Mouse (Mus musculus) hindbrain, embryonic 10.5 days (tissue): Measurements from ENCODE around the gene Gtf2f1. TPM values are rescaled to one million over a fixed set of nuclear protein-coding genes. Genes with fewer than 3 reads are reported as not detected.

Experiments
- DNase-seq: peaks from one replicate; pipeline ENCODE4 v3.0.0-alpha.2; 2017; ENCODE audit warnings: low spot score
- H3K27ac ChIP-seq: fragments of 300-500 bp; sonication (generic); 2 replicates; pipeline ENCODE4 v1.5.1; 2016; ENCODE audit warnings: mild to moderate bottlenecking, moderate library complexity
- H3K27me3 ChIP-seq: fragments of 300-500 bp; sonication (generic); 2 replicates; pipeline ENCODE4 v1.6.1; 2016; ENCODE audit warnings: mild to moderate bottlenecking; ENCODE audit not compliant: poor library complexity, insufficient read depth, severe bottlenecking
- H3K36me3 ChIP-seq: fragments of 300-500 bp; sonication (generic); 2 replicates; pipeline ENCODE4 v1.6.1; 2016; ENCODE audit warnings: mild to moderate bottlenecking, moderate library complexity
- H3K4me1 ChIP-seq: fragments of 300-500 bp; sonication (generic); replicated peaks from 2 replicates; pipeline ENCODE4 v1.6.1; 2016; ENCODE audit warnings: mild to moderate bottlenecking
- H3K4me3 ChIP-seq: fragments of 300-500 bp; sonication (generic); 2 replicates; pipeline ENCODE4 v1.5.1; 2016; ENCODE audit warnings: mild to moderate bottlenecking, moderate library complexity
- H3K9me3 ChIP-seq: fragments of 300-500 bp; sonication (generic); 2 replicates; pipeline ENCODE4 v1.6.1; 2016; ENCODE audit warnings: mild to moderate bottlenecking, moderate library complexity
- WGBS: fragments of 180-500 bp; shearing (Covaris S2); methylation state at CpG from one replicate; pipeline ENCODE4 v1.1.7; 2016; 5-methylcytosine and 5-hydroxymethylcytosine counted together
- polyA plus RNA-seq: library from polyadenylated mRNA; unstranded; fragments of >200 nt; fragmentation: Nextera tagmentation; extraction: Ambion mirVana; gene quantifications from 2 replicates; pipeline ENCODE4 v1.2.1, GENCODE M21; 2016

Gtf2f1 gene
- polyA plus RNA-seq, 1 experiment from 2014 or later, result 71.0 TPM

DNA sequence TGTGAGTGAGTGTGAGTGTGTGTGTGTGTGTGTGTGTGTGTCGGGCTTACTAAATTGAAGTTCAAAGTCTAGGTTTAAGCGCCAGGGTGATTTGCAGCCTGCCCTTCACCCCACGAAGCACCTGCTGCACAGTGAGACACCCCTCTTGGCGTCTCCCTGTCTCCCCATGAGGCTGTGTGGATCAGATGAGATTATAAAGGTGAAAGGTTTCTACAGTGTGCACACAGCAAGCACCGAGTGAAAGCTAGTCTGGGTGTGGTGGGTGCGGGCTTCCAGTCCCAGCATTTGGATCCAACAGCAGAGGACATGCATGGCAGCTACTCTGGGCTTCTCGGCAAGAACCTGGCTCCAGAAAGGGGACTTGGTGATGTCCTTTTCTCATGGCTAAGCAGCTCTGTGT lies 30.0 kb downstream of the Gtf2f1 start:
- no peak for DNase-seq
- H3K36me3 ChIP-seq, result no peaks in the 10 kb centered on the region
- H3K27ac ChIP-seq, result no peak overlapping the region
- H3K4me3 ChIP-seq, result no peak overlapping the region
- WGBS, result 82% methylated on average over 7 of the region's 7 CpGs
- H3K9me3 ChIP-seq, result no peaks in the 10 kb centered on the region
- H3K27me3 ChIP-seq, result no peaks in the 10 kb centered on the region
- H3K4me1 ChIP-seq, result no peaks in the 10 kb centered on the region

DNA sequence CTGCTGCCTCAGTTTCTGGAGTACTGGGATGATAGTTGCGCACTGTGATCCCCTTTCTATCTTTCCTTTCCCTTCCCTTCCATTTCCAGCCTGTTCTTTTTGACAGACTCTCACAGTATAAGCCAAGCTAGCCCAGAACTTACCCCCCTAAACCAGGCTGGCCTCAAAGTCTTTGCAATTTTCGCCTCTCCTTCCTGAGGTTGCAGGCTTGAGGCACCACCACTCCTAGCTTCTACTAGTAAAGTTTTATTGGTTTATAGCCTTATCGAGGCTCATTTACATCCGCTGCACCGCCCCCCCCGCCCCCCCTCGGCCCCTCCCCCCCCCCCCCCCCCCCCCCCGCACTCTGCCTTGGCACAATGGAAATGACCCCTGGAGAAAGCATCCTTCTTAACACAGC lies 31.6 kb downstream of the Gtf2f1 start:
- no peak overlapping the region for H3K27ac ChIP-seq

DNA sequence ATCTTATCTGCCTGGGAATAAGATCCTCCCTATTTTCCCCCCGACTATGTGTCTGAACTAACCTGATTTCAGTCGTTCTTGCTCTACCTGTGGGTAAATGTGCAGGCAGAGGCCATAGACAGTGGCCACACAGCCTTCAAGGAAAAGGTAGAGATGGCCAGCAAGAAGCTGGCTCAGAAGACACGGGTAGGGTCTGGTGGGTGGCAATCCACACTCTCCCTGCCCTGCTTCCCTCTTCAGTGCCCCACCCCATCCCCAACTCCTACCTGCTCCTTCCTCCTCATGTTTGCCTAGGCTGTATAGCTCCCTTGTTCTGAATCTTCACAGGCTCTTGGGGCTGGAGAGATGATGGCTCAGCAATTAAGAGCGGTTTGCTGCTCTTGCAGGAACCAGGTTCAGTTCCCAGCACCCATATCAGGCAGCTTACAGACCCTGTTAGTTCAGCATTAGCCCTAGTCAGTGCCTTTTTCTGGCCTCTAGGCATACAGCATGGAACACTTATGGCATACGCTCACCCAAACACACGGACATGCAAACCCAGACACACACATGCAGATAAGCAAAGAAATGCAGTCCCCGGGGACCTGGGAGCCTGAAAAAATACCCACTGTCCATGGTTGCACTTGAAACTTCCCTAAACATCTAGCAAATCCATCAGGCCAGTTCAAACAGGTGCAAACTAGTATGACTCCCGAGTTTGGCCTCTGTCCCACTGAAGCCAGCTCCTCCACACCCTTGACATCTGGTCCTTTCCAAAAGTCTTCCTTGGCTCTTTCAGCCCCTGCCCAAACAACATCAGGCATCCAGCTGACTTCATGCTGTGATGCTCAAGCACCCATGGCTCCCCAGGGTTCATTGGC lies 34.3 kb downstream of the Gtf2f1 start:
- 82% methylated on average over 8 of the region's 8 CpGs for WGBS
- H3K4me1 ChIP-seq, result no peaks in the 10 kb centered on the region
- no peak overlapping the region for H3K27ac ChIP-seq
- H3K9me3 ChIP-seq, result no peaks in the 10 kb centered on the region
- H3K4me3 ChIP-seq, result no peak overlapping the region
- DNase-seq, result no peak
- H3K36me3 ChIP-seq, result no peaks in the 10 kb centered on the region
- no peaks in the 10 kb centered on the region for H3K27me3 ChIP-seq

More for the DNA sequence above, 31.6 kb downstream of the Gtf2f1 start:
- DNase-seq, result no peak
- Histone ChIP-seq H3K36me3 (no peaks in the 10 kb centered on the region), H3K9me3 (no peaks in the 10 kb centered on the region), H3K4me1 (no peaks in the 10 kb centered on the region), H3K4me3 (no peak overlapping the region), H3K27me3 (no peaks in the 10 kb centered on the region)
- 37% methylated on average over 7 of the region's 8 CpGs for WGBS

DNA sequence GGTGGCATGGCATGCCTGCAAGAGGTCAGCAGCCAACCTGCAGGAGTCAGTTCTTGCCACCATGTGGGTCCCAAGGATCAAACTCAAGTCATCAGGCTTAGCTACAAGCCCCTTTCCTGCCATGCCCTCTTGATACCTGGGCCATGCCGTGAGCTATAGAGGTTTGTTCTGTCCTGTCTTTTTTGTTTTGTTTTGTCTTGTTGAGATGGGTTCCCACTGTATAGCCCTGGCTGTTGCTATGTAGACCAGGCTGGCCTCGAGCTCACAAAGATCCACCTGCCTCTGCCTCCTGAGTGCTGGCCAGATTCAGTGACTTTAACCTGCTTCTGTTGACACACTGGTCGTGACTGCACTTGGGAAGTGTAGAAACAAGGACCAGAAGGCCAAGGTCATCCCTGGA lies 35.7 kb downstream of the Gtf2f1 start:
- Histone ChIP-seq H3K27me3 (no peaks in the 10 kb centered on the region), H3K4me3 (no peak overlapping the region), H3K36me3 (no peaks in the 10 kb centered on the region), H3K9me3 (no peaks in the 10 kb centered on the region), H3K4me1 (no peaks in the 10 kb centered on the region), H3K27ac (no peak overlapping the region)
- 75% methylated on average over 3 of the region's 3 CpGs for WGBS
- no peak for DNase-seq

DNA sequence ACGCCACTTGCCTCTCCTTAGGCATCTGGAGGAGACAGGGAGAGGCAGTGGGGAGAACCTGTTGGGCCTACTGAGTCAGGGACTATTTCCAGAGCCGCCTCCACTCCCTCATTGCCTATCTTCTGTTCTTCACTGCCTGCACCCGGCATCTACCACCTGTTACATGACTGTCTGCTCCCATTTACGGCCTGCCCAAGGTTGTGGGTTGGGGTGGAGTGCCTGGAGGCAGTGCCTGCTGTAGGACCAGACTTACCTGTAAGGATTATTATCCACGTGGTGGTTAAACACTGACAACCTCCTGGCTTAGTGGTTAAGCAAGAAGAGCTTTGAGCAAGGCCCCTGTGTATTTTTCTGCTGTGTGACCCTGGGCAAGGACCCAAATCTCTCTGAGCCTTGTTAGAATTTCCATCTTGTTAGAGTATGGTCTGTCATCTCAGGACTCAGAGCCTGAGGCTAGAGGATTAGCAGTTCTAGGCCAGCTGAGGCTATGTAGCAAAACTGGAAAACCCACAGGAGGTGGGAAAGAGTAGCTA lies 36.3 kb downstream of the Gtf2f1 start:
- no peaks in the 10 kb centered on the region for H3K9me3 ChIP-seq
- 82% methylated on average over 5 of the region's 5 CpGs for WGBS
- H3K27ac ChIP-seq, result no peak overlapping the region
- no peaks in the 10 kb centered on the region for H3K36me3 ChIP-seq
- no peak overlapping the region for H3K4me3 ChIP-seq
- H3K27me3 ChIP-seq, result 0 out of 2 replicates have a peak, but pooled peaks cover 4% of the 10 kb centered on the region
- DNase-seq, result no peak
- no peaks in the 10 kb centered on the region for H3K4me1 ChIP-seq

DNA sequence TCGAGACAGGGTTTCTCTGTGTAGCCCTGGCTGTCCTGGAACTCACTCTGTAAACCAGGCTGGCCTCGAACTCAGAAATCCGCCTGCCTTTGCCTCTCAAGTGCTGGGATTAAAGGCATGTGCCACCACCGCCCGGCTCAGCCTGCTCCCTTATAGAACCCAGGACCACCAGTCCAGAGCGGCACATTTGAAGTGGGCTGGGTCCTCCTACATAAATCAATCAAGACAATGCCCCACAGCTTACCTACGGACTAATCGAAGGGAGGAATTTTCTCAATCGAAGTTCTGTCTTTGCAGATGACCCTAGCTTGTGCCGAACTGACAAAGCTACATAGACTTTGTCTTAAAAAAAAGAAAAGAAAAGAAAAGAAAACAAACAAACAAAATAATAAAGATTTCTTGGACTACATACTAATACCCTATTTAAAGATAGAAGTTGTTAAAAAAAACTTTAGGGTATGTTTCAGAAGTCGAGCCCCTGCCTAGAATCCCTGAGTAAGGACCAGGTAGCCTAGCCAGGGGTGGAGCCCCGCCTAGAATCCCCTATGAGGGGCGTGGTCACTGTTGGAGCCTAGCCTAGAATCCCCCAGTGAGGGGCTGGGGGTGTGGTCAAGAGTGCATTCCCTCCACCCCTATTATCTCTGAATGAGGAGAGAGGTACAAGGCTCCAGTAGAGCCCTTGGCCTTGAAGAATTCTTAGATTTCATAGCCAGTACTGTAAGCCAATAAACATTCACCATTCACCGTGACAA lies 37.0 kb downstream of the Gtf2f1 start:
- Histone ChIP-seq H3K27ac (no peak overlapping the region), H3K4me3 (no peak overlapping the region), H3K27me3 (0 out of 2 replicates have a peak, but pooled peaks cover 4% of the 10 kb centered on the region), H3K36me3 (no peaks in the 10 kb centered on the region), H3K9me3 (no peaks in the 10 kb centered on the region), H3K4me1 (no peaks in the 10 kb centered on the region)
- no peak for DNase-seq
- WGBS, result 67% methylated on average over 14 of the region's 14 CpGs

DNA sequence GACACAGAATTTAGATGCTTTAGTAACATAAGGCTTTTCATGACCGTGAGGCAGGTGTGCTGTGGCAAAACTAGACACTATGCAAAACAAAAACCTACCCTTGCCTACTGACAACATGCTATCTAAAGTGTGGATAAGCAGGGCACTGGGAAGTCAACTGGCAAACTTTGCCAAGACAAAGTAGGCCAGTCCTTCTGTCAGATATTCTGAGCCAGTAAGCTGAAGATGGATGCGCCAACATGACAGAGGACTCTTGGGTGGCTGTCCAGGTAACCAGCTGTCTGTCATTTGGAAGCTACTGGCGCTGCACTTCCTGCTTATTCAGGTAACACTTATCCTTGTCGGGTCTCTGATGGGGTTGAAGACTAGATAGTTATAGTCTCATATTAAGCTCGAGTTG lies 41.0 kb downstream of the Gtf2f1 start:
- no peaks in the 10 kb centered on the region for H3K4me1 ChIP-seq
- WGBS, result 69% methylated on average over 5 of the region's 5 CpGs

DNA sequence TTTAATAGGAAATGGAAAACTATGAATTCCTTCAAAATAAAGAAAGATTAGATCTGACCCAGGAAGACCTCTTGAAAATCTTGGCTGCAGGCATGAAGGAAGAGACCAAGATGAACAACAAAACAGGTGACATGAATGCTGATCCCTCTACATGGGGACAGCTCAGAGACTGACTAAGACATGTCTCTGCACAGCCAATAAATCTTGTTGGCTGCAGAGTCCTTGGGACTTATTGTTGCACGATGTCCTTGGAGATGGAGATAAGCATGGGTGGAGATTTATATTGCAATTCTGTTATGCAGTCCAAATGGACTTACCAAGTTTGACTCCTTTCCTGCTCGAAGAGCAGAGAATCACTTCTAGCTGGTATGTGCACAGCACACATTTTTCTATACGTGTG lies 41.8 kb downstream of the Gtf2f1 start:
- WGBS, result 70% methylated on average over 3 of the region's 3 CpGs
- Histone ChIP-seq H3K27me3 (0 out of 2 replicates have a peak, but pooled peaks cover 4% of the 10 kb centered on the region), H3K27ac (no peak overlapping the region), H3K4me1 (no peaks in the 10 kb centered on the region), H3K4me3 (no peak overlapping the region), H3K36me3 (no peaks in the 10 kb centered on the region), H3K9me3 (no peaks in the 10 kb centered on the region)
- no peak for DNase-seq

More for the DNA sequence above, 41.0 kb downstream of the Gtf2f1 start:
- Histone ChIP-seq H3K36me3 (no peaks in the 10 kb centered on the region), H3K27ac (no peak overlapping the region), H3K4me3 (no peak overlapping the region), H3K9me3 (no peaks in the 10 kb centered on the region), H3K27me3 (0 out of 2 replicates have a peak, but pooled peaks cover 4% of the 10 kb centered on the region)
- no peak for DNase-seq

DNA sequence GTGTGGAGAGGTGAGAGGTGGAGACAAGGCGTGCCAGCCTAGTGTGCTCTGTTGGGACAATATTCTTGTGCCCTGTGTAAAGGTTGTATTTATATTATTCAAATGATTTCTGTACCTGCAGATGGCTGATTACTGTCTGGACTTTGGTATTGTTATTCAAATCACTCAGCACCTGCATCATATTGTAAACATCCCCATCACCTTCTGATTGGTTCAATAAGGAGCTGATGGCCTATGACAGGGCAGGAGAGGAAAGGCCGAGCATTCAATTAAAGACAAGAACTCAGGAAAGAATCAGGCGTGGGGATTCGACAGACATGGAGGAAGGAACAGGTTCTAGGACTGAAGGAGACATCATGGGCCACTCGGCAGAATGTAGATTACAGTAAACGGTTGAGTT lies 47.4 kb downstream of the Gtf2f1 start:
- Histone ChIP-seq H3K4me1 (no peaks in the 10 kb centered on the region), H3K27ac (no peak overlapping the region), H3K9me3 (no peaks in the 10 kb centered on the region), H3K27me3 (no peaks in the 10 kb centered on the region), H3K4me3 (no peak overlapping the region), H3K36me3 (no peaks in the 10 kb centered on the region)
- 86% methylated on average over 6 of the region's 6 CpGs for WGBS
- no peak for DNase-seq

DNA sequence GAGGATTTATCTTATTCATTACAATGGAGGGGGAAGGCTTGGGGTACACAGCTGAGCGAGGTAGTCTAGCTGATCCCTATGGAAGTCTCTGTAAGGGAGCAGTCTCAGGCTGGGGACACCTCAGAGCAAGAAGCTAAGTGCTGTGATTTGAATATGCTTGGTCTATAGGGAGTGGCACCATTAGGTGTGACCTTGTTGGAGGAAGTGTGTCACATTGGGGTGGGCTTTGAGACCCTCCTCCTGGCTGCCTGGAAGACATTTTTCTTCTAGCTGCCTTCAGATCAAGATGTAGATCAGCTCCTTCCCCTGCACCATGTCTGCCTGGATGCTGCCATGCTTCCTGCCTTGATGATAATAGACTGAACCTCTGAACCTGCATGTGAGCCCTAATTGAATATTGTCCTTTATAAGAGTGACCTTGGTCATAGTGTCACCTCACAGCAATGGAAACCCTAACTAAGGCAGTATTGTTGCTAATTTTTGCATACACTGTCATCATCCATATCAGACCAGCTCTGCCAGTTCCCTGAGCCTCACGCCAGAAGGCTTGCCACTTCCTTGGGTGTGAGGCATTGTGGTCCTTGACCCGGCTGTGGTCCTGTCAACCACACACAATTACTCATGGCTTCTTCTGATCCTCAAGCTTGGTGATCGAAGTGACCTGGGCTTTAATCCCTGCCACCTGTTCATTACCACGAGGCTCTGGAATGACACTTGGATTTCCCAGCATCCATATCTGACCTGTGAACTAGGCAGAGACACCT lies 48.3 kb downstream of the Gtf2f1 start:
- WGBS, result 88% methylated on average over 5 of the region's 5 CpGs
- Histone ChIP-seq H3K36me3 (no peaks in the 10 kb centered on the region), H3K9me3 (no peaks in the 10 kb centered on the region), H3K4me1 (0 out of 2 replicates have a peak, but pooled peaks cover 2% of the 10 kb centered on the region), H3K4me3 (no peak overlapping the region), H3K27me3 (no peaks in the 10 kb centered on the region), H3K27ac (no peak overlapping the region)
- DNase-seq, result no peak

DNA sequence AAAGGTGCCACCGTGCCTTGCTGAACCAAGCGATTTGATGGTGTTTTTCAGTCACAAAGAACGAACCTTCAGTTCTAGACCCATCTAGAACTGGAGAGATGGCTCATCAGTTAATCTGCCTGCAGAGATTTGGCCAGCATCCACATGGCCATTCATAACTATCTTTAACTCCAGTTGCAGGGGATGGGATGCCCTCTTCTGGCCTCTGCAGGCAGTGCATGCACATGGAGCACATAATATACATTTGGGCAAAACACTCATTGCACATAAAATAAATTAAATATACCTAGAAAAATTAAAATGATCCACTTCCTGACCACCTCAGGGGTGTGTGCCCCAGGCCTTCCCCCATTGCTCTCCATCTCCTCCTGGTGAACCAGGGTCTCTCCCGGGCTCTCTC lies 49.2 kb downstream of the Gtf2f1 start:
- DNase-seq, result no peak
- 90% methylated on average over 4 of the region's 4 CpGs for WGBS

DNA sequence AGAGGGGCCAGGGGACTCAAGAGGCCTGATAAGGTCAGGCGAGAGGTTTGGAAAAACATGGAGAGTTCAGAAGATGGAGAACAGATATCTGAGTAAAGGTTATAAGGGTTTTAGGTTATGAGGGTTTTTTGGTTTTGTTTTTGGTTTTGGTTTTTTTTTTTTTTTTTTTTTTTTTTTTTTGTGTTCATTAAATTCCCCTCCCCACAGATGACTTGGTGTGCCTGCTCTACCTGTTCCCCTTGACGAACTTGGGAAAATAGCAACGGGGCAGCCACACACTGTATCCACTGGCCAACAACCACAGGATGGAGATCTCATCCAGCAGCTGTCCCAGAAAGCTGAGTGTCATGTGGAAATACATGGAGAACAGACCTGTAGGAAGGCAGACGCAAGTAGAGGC lies 52.4 kb downstream of the Gtf2f1 start:
- no peak overlapping the region for H3K4me3 ChIP-seq
- no peaks in the 10 kb centered on the region for H3K9me3 ChIP-seq
- H3K4me1 ChIP-seq, result 0 out of 2 replicates have a peak, but pooled peaks cover 2% of the 10 kb centered on the region
- H3K36me3 ChIP-seq, result no peaks in the 10 kb centered on the region
- 77% methylated on average over 4 of the region's 4 CpGs for WGBS
- no peaks in the 10 kb centered on the region for H3K27me3 ChIP-seq
- no peak for DNase-seq
- no peak overlapping the region for H3K27ac ChIP-seq

More for the DNA sequence above, 49.2 kb downstream of the Gtf2f1 start:
- 0 out of 2 replicates have a peak, but pooled peaks cover 2% of the 10 kb centered on the region for H3K4me1 ChIP-seq
- H3K27ac ChIP-seq, result no peak overlapping the region
- no peaks in the 10 kb centered on the region for H3K27me3 ChIP-seq
- H3K9me3 ChIP-seq, result no peaks in the 10 kb centered on the region
- H3K4me3 ChIP-seq, result no peak overlapping the region
- no peaks in the 10 kb centered on the region for H3K36me3 ChIP-seq
